Mouse (Mus musculus): Measurements from ENCODE around the gene Hc. TPM values are rescaled to one million over a fixed set of nuclear protein-coding genes. Genes with fewer than 3 reads are reported as not detected.

Hc gene
- polyA plus RNA-seq, 1 experiment from 2014 or later: 1.1 TPM

DNA sequence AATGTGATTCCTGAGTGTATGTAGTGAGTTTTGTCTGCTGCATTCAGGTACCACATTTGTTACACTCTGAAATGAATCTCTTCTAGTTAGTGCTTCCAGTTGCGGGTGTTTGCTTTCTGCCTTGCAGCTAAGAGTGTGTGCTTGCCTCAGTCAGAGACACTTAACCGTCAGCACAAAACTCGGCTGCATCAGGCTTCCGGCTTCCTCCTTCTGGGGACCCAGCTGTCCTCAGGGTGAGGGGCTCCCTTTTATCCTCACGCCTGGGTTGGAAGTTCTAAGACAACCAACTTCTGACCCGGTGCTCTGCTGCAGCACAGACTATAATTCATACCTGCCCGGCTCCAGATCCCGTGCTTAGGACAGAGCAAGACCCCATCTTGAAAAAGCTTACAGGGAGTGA, 88.2 kb downstream of the Hc start:
- Histone ChIP-seq H3K4me1 (ENCODE audit: control insufficient read depth, insufficient read depth, low read length) (no peaks in the 10 kb centered on the region), H3K27me3 (ENCODE audit: control insufficient read depth, insufficient read depth, low read depth, low read length) (no peaks in the 10 kb centered on the region), H3K4me3 (ENCODE audit: low read depth, low read length) (no peak overlapping the region), H3K27ac (ENCODE audit: low read length) (no peak overlapping the region), H3K9ac (ENCODE audit: low read depth, low read length) (no peak overlapping the region), H3K36me3 (ENCODE audit: control insufficient read depth, insufficient read depth, low read length) (no peaks in the 10 kb centered on the region), H3K9me3 (replicated peaks; ENCODE audit: control insufficient read depth, low read length, poor library complexity, severe bottlenecking) (no peaks in the 10 kb centered on the region), H3K4me2 (ENCODE audit: low read length) (no peak overlapping the region)
- WGBS: 90% methylated on average over 8 of the region's 8 CpGs
- ATAC-seq: no peak

DNA sequence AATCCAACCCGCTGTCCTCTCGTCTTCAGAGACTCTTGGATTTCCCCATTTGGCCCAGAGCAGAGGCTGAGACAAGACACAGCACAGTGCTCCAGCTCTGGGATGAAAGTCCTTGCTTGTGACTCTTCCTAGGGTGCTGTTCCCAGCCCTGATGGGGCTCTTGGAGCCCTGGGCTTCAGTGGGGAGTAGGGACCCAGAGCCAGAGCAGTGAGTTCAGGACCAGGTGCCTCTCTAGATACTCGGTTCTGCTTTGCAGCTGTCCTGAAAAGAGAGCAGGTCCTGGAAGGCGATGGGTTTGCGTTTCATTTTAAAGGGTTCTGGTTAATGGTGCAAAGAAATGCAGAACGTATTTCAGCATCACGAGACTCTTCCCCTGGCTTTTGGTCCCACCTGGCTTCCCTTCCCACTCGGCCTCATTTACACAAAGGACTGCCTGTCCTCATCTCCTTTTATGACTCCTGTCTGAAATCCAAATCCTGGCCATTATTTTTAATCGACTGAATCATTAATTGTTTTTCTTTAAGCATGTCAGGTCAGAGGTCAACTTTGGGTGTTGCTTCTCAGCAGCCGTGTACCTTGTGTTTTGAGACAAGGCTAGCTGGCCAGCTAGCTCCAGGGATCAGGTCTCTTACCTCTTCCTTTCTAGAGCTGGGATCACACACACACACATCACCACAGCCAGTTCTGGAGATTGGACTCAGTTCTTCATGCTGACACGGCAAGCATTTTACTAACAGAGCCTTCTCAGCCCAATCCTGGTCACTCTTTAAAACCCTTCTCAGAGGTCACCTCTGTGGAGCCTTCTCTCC, 90.0 kb downstream of the Hc start:
- no peak overlapping the region for H3K27ac ChIP-seq (ENCODE audit: low read length)
- no peak for ATAC-seq
- H3K9me3 ChIP-seq (replicated peaks; ENCODE audit: control insufficient read depth, low read length, poor library complexity, severe bottlenecking): no peaks in the 10 kb centered on the region
- no peak overlapping the region for H3K4me2 ChIP-seq (ENCODE audit: low read length)
- no peak overlapping the region for H3K9ac ChIP-seq (ENCODE audit: low read depth, low read length)
- WGBS: 79% methylated on average over 11 of the region's 11 CpGs
- H3K4me3 ChIP-seq (ENCODE audit: low read depth, low read length): no peak overlapping the region
- no peaks in the 10 kb centered on the region for H3K36me3 ChIP-seq (ENCODE audit: control insufficient read depth, insufficient read depth, low read length)
- no peaks in the 10 kb centered on the region for H3K4me1 ChIP-seq (ENCODE audit: control insufficient read depth, insufficient read depth, low read length)
- no peaks in the 10 kb centered on the region for H3K27me3 ChIP-seq (ENCODE audit: control insufficient read depth, insufficient read depth, low read depth, low read length)

DNA sequence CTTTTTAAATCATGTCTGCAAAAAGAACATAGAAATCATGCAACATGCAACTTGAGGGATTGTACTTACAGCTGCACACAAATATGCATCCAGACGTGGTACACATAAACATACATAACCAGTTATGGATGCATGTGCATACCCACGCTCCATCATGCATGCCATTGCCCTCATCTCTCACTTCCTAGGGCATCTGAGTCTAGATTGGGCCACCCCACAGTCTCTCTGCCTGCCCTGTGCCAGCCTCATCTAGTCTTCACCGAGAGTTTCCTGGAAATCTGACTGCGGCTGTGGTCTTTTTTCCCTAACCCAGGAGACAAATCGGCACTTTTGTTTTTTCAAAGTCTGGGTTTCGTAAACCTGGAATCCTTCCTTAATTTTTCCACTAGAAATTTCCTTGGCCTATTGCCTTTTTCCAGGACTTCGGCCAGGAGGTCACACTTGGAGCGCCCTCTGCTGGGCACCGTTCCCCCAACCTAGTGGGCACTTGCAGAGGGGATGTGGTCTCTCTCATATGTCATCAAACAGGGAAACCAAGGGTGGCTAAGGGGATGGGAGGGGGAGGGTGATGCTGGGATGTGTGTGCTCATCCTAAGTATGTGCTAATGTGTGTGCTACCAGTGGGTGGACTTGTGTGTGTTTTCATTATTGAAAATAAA, 91.0 kb downstream of the Hc start:
- H3K4me2 ChIP-seq (ENCODE audit: low read length): no peak overlapping the region
- 39% methylated on average over 9 of the region's 9 CpGs for WGBS
- ATAC-seq: no peak
- H3K9me3 ChIP-seq (replicated peaks; ENCODE audit: control insufficient read depth, low read length, poor library complexity, severe bottlenecking): no peaks in the 10 kb centered on the region
- H3K9ac ChIP-seq (ENCODE audit: low read depth, low read length): no peak overlapping the region
- H3K4me3 ChIP-seq (ENCODE audit: low read depth, low read length): no peak overlapping the region
- no peaks in the 10 kb centered on the region for H3K36me3 ChIP-seq (ENCODE audit: control insufficient read depth, insufficient read depth, low read length)
- no peak overlapping the region for H3K27ac ChIP-seq (ENCODE audit: low read length)
- no peaks in the 10 kb centered on the region for H3K27me3 ChIP-seq (ENCODE audit: control insufficient read depth, insufficient read depth, low read depth, low read length)
- H3K4me1 ChIP-seq (ENCODE audit: control insufficient read depth, insufficient read depth, low read length): no peaks in the 10 kb centered on the region

DNA sequence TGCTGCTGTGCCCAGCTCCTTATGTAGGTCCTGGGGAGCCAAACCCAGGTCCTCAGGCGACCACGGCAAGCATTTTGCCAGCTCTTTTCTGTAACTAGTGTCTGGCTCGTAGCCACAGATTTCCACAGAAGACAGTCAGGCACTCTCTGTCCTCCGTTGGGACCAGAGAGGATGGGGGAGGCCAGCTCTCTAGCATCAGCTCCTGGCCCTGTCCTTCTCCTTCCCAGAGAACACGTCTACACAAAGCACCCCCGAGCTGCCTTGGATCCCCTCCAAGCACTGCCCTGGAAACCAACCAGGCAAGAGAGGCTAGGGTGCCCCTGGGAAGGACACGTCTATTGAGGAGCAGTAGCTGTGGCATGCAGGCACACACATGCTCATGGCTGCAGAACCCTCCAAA, 92.1 kb downstream of the Hc start:
- Histone ChIP-seq H3K4me3 (ENCODE audit: low read depth, low read length) (no peak overlapping the region), H3K36me3 (ENCODE audit: control insufficient read depth, insufficient read depth, low read length) (no peaks in the 10 kb centered on the region), H3K27ac (ENCODE audit: low read length) (no peak overlapping the region), H3K4me1 (ENCODE audit: control insufficient read depth, insufficient read depth, low read length) (no peaks in the 10 kb centered on the region), H3K27me3 (ENCODE audit: control insufficient read depth, insufficient read depth, low read depth, low read length) (no peaks in the 10 kb centered on the region), H3K9ac (ENCODE audit: low read depth, low read length) (no peak overlapping the region), H3K9me3 (replicated peaks; ENCODE audit: control insufficient read depth, low read length, poor library complexity, severe bottlenecking) (no peaks in the 10 kb centered on the region), H3K4me2 (ENCODE audit: low read length) (no peak overlapping the region)
- 62% methylated on average over 7 of the region's 7 CpGs for WGBS
- peak; percentile 56; the same call in 1 of the 2 replicates for ATAC-seq

DNA sequence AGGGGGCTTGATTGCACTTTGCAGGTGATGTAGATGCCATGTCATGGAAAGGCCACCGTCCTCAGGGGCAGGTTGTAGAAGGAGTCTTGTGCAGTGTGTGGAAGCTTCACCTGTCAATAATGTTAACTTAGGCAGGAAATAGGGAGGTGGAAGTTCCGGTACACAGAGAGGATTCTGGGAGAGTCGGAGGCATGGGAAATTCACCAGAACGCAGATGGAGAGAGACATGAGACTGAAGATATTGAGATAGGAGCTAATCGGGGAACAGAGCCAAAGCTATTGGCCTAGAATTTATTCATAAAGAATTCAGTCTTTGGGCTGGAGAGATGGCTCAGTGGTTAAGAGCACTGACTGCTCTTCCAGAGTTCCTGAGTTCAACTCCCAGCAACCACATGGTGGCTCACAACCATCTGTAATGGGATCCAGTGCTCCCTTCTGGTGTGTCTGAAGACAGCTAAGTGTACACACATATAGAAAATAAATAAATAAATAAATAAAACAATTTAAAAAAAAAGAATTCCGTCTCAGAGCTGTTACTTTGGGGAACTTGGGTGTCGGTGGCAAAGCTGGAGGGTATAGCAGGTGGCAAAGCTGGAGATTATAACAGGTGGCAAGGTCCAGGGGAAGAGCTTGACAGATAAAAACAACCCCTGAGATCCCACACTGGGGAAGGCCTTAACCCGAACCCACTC, 94.8 kb downstream of the Hc start:
- no peak overlapping the region for H3K9ac ChIP-seq (ENCODE audit: low read depth, low read length)
- H3K4me1 ChIP-seq (ENCODE audit: control insufficient read depth, insufficient read depth, low read length): no peaks in the 10 kb centered on the region
- H3K27ac ChIP-seq (ENCODE audit: low read length): no peak overlapping the region
- H3K4me3 ChIP-seq (ENCODE audit: low read depth, low read length): no peak overlapping the region
- H3K9me3 ChIP-seq (replicated peaks; ENCODE audit: control insufficient read depth, low read length, poor library complexity, severe bottlenecking): no peaks in the 10 kb centered on the region
- no peak for ATAC-seq
- 91% methylated on average over 8 of the region's 8 CpGs for WGBS
- no peak overlapping the region for H3K4me2 ChIP-seq (ENCODE audit: low read length)
- H3K27me3 ChIP-seq (ENCODE audit: control insufficient read depth, insufficient read depth, low read depth, low read length): no peaks in the 10 kb centered on the region
- no peaks in the 10 kb centered on the region for H3K36me3 ChIP-seq (ENCODE audit: control insufficient read depth, insufficient read depth, low read length)

DNA sequence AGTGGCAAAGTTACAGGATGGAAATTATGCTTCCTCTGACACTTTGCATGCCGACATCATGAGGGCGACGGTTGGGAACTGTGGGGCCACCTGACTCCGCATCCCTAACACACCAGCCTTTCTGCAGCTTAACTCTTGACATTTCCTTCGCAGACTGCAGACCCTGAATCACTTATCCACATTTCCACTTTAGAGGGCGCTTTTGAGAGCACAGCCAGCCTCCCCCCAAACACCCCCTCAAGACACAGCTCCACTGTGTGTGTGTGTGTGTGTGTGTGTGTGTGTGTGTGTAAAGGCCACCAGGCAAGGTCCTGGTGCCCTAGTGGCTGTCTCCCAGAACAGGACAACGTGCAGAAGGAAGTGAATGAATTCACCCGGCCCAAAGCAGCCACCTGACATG, 95.4 kb downstream of the Hc start:
- H3K36me3 ChIP-seq (ENCODE audit: control insufficient read depth, insufficient read depth, low read length): no peaks in the 10 kb centered on the region
- no peak overlapping the region for H3K27ac ChIP-seq (ENCODE audit: low read length)
- no peaks in the 10 kb centered on the region for H3K9me3 ChIP-seq (replicated peaks; ENCODE audit: control insufficient read depth, low read length, poor library complexity, severe bottlenecking)
- no peaks in the 10 kb centered on the region for H3K4me1 ChIP-seq (ENCODE audit: control insufficient read depth, insufficient read depth, low read length)
- H3K9ac ChIP-seq (ENCODE audit: low read depth, low read length): no peak overlapping the region
- no peak overlapping the region for H3K4me3 ChIP-seq (ENCODE audit: low read depth, low read length)
- no peak for ATAC-seq
- 72% methylated on average over 8 of the region's 8 CpGs for WGBS
- no peaks in the 10 kb centered on the region for H3K27me3 ChIP-seq (ENCODE audit: control insufficient read depth, insufficient read depth, low read depth, low read length)
- no peak overlapping the region for H3K4me2 ChIP-seq (ENCODE audit: low read length)

DNA sequence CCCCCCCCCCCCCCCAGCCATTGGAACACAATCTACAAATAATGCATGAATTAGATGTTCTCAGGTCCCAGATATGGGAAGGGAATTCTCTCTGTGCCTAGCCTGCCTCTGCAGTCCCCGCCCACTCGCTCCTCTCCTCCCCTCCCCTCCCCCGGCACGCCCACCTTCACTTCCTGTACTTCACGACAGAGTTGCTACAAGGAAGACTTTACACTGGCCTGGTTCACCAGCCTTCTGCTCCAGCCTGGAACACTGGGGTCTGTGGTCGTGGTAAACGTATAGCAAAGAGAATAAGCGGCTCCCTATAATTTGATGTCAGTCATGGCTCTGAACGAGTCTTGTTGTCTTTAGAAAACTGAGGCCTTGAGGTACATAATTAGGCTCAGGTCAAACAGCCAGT, 95.9 kb downstream of the Hc start:
- Histone ChIP-seq H3K4me3 (ENCODE audit: low read depth, low read length) (no peak overlapping the region), H3K9me3 (replicated peaks; ENCODE audit: control insufficient read depth, low read length, poor library complexity, severe bottlenecking) (no peaks in the 10 kb centered on the region), H3K36me3 (ENCODE audit: control insufficient read depth, insufficient read depth, low read length) (no peaks in the 10 kb centered on the region), H3K4me1 (ENCODE audit: control insufficient read depth, insufficient read depth, low read length) (no peaks in the 10 kb centered on the region), H3K27ac (ENCODE audit: low read length) (no peak overlapping the region), H3K9ac (ENCODE audit: low read depth, low read length) (no peak overlapping the region), H3K4me2 (ENCODE audit: low read length) (no peak overlapping the region), H3K27me3 (ENCODE audit: control insufficient read depth, insufficient read depth, low read depth, low read length) (no peaks in the 10 kb centered on the region)
- 46% methylated on average over 9 of the region's 9 CpGs for WGBS
- ATAC-seq: no peak

DNA sequence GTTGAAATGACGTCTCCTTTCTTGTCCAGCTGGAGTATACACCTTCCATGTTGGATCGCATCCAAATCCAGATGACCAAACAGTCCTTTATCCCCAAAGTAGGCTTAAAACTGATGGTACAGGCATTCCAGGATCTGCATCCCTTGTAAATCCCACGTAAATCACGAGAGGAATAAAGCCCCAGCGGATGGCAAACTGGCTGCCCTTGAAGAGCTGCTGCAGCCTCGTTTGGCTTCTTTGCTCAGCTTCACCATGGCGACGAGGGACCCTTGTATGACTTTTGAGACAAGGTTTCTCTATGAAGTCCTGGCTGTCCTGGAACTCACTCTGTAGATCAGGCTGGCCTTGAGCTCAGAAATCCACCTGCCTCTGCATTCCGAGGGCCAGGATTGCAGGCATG, 96.6 kb downstream of the Hc start:
- no peak overlapping the region for H3K9ac ChIP-seq (ENCODE audit: low read depth, low read length)
- H3K4me2 ChIP-seq (ENCODE audit: low read length): no peak overlapping the region
- no peak overlapping the region for H3K27ac ChIP-seq (ENCODE audit: low read length)
- H3K9me3 ChIP-seq (replicated peaks; ENCODE audit: control insufficient read depth, low read length, poor library complexity, severe bottlenecking): no peaks in the 10 kb centered on the region
- no peaks in the 10 kb centered on the region for H3K4me1 ChIP-seq (ENCODE audit: control insufficient read depth, insufficient read depth, low read length)
- no peak for ATAC-seq
- 60% methylated on average over 9 of the region's 9 CpGs for WGBS
- H3K4me3 ChIP-seq (ENCODE audit: low read depth, low read length): no peak overlapping the region
- no peaks in the 10 kb centered on the region for H3K36me3 ChIP-seq (ENCODE audit: control insufficient read depth, insufficient read depth, low read length)
- H3K27me3 ChIP-seq (ENCODE audit: control insufficient read depth, insufficient read depth, low read depth, low read length): no peaks in the 10 kb centered on the region

DNA sequence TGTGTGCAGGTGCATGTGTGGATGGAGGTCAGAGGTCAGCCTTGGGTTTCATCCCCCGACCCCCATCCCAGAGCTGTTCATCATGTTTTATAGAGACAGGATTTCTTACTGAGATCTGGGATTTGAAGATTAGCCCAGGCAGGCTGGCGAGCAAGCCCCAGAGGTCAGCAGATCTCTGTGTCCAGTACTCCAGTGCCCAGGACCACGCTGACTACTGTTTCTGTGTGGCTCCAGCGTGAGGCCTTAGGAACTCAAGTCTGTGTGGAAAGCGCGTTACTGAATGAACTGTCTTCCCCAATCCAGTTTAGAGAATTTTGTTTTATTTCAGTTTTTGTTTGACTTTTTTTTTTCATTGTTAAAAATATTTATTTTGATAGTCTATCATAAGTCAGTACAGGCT, 97.0 kb downstream of the Hc start:
- Histone ChIP-seq H3K4me1 (ENCODE audit: control insufficient read depth, insufficient read depth, low read length) (no peaks in the 10 kb centered on the region), H3K27ac (ENCODE audit: low read length) (no peak overlapping the region), H3K4me3 (ENCODE audit: low read depth, low read length) (no peak overlapping the region), H3K9me3 (replicated peaks; ENCODE audit: control insufficient read depth, low read length, poor library complexity, severe bottlenecking) (no peaks in the 10 kb centered on the region), H3K4me2 (ENCODE audit: low read length) (no peak overlapping the region), H3K27me3 (ENCODE audit: control insufficient read depth, insufficient read depth, low read depth, low read length) (no peaks in the 10 kb centered on the region), H3K36me3 (ENCODE audit: control insufficient read depth, insufficient read depth, low read length) (no peaks in the 10 kb centered on the region), H3K9ac (ENCODE audit: low read depth, low read length) (no peak overlapping the region)
- 82% methylated on average over 6 of the region's 6 CpGs for whole genome bisulfite sequencing
- ATAC-seq: no peak
